In genomic region chr12:73701999-73702398, GRCm38 (mm10) we compare ENCODE assay signal across 20 mouse cellular contexts.
DNase-seq lines count a peak whose midpoint lies in the region; ATAC-seq and TF ChIP-seq lines count a peak whose summit lies in the region.
"Had no signal": no experiment of that assay in that cellular context is flagged by ENCODE, and none has a peak within 500 bp of the region (broad histone marks: within the 10 kb centered on the region; RNA-seq: fewer than 3 reads in every experiment).

No protein-coding gene starts in this region.

- no peaks in the 10 kb centered on the region for H3K79me2 ChIP-seq in CH12.LX (replicated peaks; ENCODE audit: control insufficient read depth, extremely low read depth, insufficient read depth, poor library complexity, severe bottlenecking)

- H3K4me2 ChIP-seq in CH12.LX (ENCODE audit: insufficient read depth, low read depth, poor library complexity, severe bottlenecking) = no peak overlapping the region
- no peak overlapping the region for H3K4me2 ChIP-seq in hindbrain, postnatal 0 days (ENCODE audit: low read depth, low read length)
- H3K4me2 ChIP-seq: heart, embryonic 11.5 days; hindbrain, embryonic 13.5 days had no signal

- no peak overlapping the region for H3K9ac ChIP-seq in CH12.LX (ENCODE audit: insufficient read depth, low read depth)
- no peak overlapping the region for H3K9ac ChIP-seq in hindbrain, postnatal 0 days (replicated peaks; ENCODE audit: low read length)
- H3K9ac ChIP-seq: forebrain, postnatal 0 days; hindbrain, embryonic 13.5 days had no signal

- in situ Hi-C loops in CH12.LX (cut with MboI; ENCODE audit: low pct_ligation_motif_present, low pct_unique_long_range_greater_than_20kb, low sequenced_read_pairs) = loop anchor here (10.0 kb wide), 1 partner anchor 593 kb away; no protein-coding TSS in a partner anchor

- H3K27ac ChIP-seq in CH12.LX (ENCODE audit: insufficient read depth, low read depth) = no peak overlapping the region
- H3K27ac ChIP-seq in hindbrain, postnatal 0 days = no peak overlapping the region
- H3K27ac ChIP-seq: hindbrain, embryonic 13.5 days had no signal

- TF ChIP-seq RAD21 in CH12.LX (IDR thresholded peaks at IDR 0.05; ENCODE audit: low read depth, low read length) = no peak

- dilution Hi-C loops in CH12.LX (cut with MboI; ENCODE audit: extremely low pct_ligation_motif_present, extremely low pct_unique_long_range_greater_than_20kb, low sequenced_read_pairs) = no loop called here

- H3K36me3 ChIP-seq in CH12.LX (replicated peaks in 1 of 2; ENCODE audit: control insufficient read depth in 1 of 2, insufficient read depth in 1 of 2, low read length in 1 of 2) = peaks cover 0 to 4% of the 10 kb centered on the region in 2 experiments
- no peaks in the 10 kb centered on the region for H3K36me3 ChIP-seq in hindbrain, postnatal 0 days (ENCODE audit: insufficient read depth, low read length)
- H3K36me3 ChIP-seq: hindbrain, embryonic 13.5 days had no signal

- 80% methylated on average over 3 of the region's 3 CpGs for WGBS in hindbrain, postnatal 0 days

- H3K4me1 ChIP-seq in CH12.LX (ENCODE audit: control insufficient read depth in 1 of 2, insufficient read depth in 2 of 2) = peaks cover 0 to 3% of the 10 kb centered on the region in 2 experiments; a peak in 1 of 4 replicates
- no peaks in the 10 kb centered on the region for H3K4me1 ChIP-seq in hindbrain, postnatal 0 days (ENCODE audit: insufficient read depth, low read length)

- TF ChIP-seq CTCF in CH12.LX (conservative IDR thresholded peaks at IDR 0.05 in 1 of 2, IDR thresholded peaks at IDR 0.05 in 1 of 2; ENCODE audit: low read depth in 2 of 2, low read length in 2 of 2) = no peak
- TF ChIP-seq CTCF in hindbrain, postnatal 0 days (IDR thresholded peaks at IDR 0.05; ENCODE audit: low read depth) = no peak

- ATAC-seq in monocyte, adult 5-6 weeks (replicated peaks; ENCODE audit: insufficient number of reproducible peaks, low FRiP score, low TSS enrichment, poor library complexity, severe bottlenecking) = peak; percentile 33; the same call in 1 of the 2 replicates
- no peak for ATAC-seq in hindbrain, postnatal 0 days
- ATAC-seq: forebrain, embryonic 14.5 days; forebrain, postnatal 0 days; hindbrain, embryonic 16.5 days; intestine, postnatal 0 days had no signal

- TF ChIP-seq EP300 in CH12.LX (IDR thresholded peaks at IDR 0.05; ENCODE audit: low read length) = no peak

- H3K27me3 ChIP-seq in CH12.LX (replicated peaks) = no peaks in the 10 kb centered on the region
- H3K27me3 ChIP-seq in hindbrain, postnatal 0 days (ENCODE audit: insufficient read depth, low read length) = no peaks in the 10 kb centered on the region

- H3K4me3 ChIP-seq in CH12.LX (replicated peaks in 1 of 3; ENCODE audit: low read depth in 2 of 3, low read length in 2 of 3, poor library complexity in 1 of 3) = no peak overlapping the region
- H3K4me3 ChIP-seq in hindbrain, postnatal 0 days (ENCODE audit: low read length) = no peak overlapping the region
- H3K4me3 ChIP-seq: hindbrain, embryonic 13.5 days had no signal

- no peak for TF ChIP-seq POLR2A in CH12.LX (IDR thresholded peaks at IDR 0.05; ENCODE audit: low read depth, low read length)

- DNase-seq in CH12.LX (ENCODE audit: extremely low read depth) = no peak
- DNase-seq in induced T-regulatory cell, adult 2 months (ENCODE audit: low read depth) = peak; percentile 65
- no peak for DNase-seq in frontal cortex, postnatal 36 days (ENCODE audit: low spot score in 2 of 2)
- DNase-seq in hindbrain, postnatal 0 days (ENCODE audit: low spot score) = no peak
- DNase-seq in urinary bladder, adult 18-20 months (ENCODE audit: low spot score in 2 of 2) = no peak
- DNase-seq: adrenal gland, adult 2 months; adrenal gland, postnatal 14 days; cerebellum, adult 11 months; cerebellum, adult 2 months; cerebellum, postnatal 10 days; cerebellum, postnatal 36 days; forebrain, postnatal 0 days; gastrocnemius, postnatal 25 days; heart, adult 11 months had no signal

- H3K9me3 ChIP-seq in CH12.LX (replicated peaks; ENCODE audit: low read length) = no peaks in the 10 kb centered on the region
- no peaks in the 10 kb centered on the region for H3K9me3 ChIP-seq in hindbrain, postnatal 0 days (ENCODE audit: low read length)
- H3K9me3 ChIP-seq: hindbrain, embryonic 13.5 days had no signal

TF ChIP-seq in CH12.LX, 34 proteins besides CTCF, POLR2A, EP300 and RAD21:
- TF ChIP-seq BHLHE40 (IDR thresholded peaks at IDR 0.05; ENCODE audit: low read depth, low read length) (no peak), USF2 (conservative IDR thresholded peaks at IDR 0.05; ENCODE audit: low read depth, low read length) (no peak), TBP (conservative IDR thresholded peaks at IDR 0.05; ENCODE audit: low read depth, low read length) (0 out of 2 replicates have a peak, but pooled peaks have one; percentile 30)
